Mouse (Mus musculus): ENCODE results near the gene Dis3l2.

Gene Dis3l2

GRCm38 (mm10) chr1:86733160-86733821 lies 29.7 kb downstream of the Dis3l2 start:
- no peak for DNase-seq (ENCODE audit: low read depth, low spot score)

- no peak for DNase-seq (ENCODE audit: low read depth, low spot score)
These were observed 32.8 kb downstream of the Dis3l2 start for GRCm38 (mm10) chr1:86736414-86736813.

DNA sequence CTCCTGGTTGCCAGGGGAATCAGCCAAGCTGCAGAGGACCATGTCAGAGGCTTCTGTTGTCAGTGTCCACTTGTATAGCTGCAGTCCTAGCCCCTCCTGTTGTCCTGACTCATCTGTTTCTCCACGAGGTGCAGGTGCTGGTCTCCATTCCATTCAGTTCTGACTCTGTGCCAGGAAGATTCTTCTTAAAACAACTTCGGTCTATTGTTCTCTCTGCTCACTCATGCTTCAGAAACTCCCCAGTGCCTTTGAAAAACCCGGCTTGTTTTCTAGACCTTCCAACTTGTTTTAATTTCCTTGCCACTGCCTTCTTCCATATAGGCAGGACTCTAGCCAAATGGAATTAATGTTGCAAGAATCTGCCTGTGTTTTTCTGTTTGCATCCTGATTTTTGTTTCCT lies 39.3 kb downstream of the Dis3l2 start:
- DNase-seq (ENCODE audit: low read depth, low spot score): peak; percentile 20

GRCm38 (mm10) chr1:86747034-86747433 lies 43.4 kb downstream of the Dis3l2 start:
- DNase-seq (ENCODE audit: low read depth, low spot score): no peak

DNA sequence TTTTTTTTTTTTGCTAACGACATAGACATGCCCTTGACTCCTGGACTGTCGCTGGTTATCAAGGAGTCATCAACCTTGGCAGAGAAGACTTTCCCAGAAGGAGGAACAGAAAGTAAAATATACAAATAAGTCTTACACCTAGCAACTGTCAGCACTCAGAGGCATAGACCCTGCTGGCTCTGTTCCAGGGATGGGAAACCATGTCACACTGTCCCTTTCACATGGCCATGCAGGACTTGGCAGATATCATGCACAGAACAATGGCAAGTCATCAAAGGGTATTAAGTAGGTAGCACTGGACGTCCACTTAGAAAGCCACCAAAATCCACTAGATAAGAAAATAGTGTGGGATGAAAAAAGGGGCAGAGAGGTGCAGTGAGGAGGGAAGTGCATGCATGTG lies 46.5 kb downstream of the Dis3l2 start:
- no peak for DNase-seq (ENCODE audit: low read depth, low spot score)

- no peak for DNase-seq (ENCODE audit: low read depth, low spot score)
These were observed 49.8 kb downstream of the Dis3l2 start for GRCm38 (mm10) chr1:86753416-86753815.

DNA sequence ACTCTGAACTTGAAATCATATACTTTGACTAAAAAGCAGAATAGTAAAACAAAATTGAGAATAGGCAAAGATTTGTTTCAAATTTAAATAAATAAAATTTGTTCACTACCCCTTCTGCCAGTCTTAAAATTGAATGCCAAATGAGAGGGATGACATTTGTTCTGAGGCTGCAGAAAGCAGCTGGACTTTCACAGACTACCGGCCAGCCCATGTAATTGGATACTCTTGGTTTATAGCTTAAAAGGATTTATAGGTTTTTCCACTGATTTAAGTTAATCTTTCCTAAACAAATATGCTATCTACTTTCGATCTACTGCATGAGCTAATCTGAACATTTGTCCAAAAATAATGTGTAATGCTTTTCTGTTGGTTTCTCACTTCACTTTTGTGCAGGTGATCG lies 50.7 kb downstream of the Dis3l2 start:
- DNase-seq (ENCODE audit: low read depth, low spot score): no peak

DNA sequence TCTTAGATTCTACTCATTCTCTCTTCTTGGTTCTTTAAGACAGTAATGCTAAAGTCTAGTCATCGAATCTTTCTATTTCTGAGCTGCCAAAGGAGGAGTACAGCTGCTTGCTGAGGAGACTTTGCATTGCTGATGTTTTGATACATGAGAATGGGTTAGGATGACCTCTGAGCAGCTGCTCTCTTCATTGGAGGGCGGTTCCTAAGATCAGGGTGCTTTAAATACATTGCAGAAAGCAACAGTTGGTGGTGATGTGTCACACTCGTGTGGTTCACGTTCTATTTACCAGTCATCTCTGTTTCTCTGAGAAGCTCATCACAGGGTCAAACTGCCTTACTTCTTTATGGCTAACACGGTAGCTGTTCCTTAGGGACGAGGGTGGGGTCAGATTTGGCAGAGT lies 54.5 kb downstream of the Dis3l2 start:
- no peak for DNase-seq (ENCODE audit: low read depth, low spot score)

- no peak for DNase-seq (ENCODE audit: low read depth, low spot score)
These were observed 58.6 kb downstream of the Dis3l2 start for GRCm38 (mm10) chr1:86762161-86762560.

DNA sequence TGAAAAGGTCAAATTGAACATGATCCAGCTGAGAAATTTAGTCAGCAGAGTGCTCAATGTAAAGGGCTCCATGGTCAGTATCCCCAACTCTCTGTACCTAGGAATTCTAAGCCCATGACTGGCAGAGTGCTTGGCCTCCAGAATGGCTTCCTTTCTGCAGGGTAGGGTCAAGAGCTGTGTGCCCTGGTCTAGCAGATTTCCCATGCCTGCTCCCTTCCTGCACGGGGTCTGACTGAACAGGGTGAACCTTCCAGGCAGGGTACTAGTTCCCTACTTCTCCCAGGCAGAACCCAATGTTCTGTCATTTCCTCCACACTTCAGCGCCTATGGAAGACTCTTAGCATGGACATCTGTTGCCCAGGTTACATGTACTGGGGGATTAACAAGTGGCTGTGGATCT lies 97.6 kb downstream of the Dis3l2 start:
- no peak for DNase-seq (ENCODE audit: low read depth, low spot score)

GRCm38 (mm10) chr1:86811756-86812155 lies 108.1 kb downstream of the Dis3l2 start:
- no peak for DNase-seq (ENCODE audit: low read depth, low spot score)

DNA sequence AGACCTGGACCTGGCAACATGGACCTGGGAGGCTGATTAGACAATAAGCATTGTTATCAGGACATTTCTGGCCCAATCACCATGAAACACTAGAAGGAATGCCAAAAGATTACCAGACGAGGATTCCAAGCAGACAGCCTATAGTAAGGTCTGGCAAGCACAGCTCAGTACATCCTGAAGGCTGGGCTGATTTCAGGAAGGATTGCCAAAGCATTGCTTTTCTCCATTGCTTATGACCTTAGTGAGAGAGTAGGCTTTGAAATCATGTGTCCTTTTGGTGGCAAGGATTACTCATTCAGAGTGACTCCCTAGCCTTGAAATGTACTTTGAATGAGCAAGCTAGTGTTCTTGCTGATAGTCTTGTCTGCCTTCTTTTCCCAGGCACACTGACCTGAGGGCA lies 118.7 kb downstream of the Dis3l2 start:
- DNase-seq (ENCODE audit: low read depth, low spot score): peak; percentile 46

- no peak for DNase-seq (ENCODE audit: low read depth, low spot score)
These were observed 130.9 kb downstream of the Dis3l2 start for GRCm38 (mm10) chr1:86834351-86834987.

DNA sequence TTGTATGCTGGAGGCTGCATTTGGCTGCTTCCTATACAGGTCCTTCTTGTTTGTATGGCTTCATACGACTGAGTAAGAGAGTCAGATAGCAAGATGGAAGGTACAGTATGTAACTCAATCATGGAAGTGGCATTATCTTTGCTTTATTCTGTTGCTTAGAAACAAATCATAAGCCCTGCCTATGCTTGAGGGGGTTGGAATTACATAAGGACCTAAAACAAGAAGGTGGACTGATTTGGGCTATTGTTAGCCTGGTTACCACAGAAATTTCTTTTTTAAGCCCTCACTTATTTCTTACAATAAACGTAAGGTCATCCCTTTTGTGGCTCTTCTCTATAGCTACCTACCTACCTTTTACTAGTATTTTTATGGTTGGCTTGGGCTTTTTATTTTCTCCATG lies 131.4 kb downstream of the Dis3l2 start:
- no peak for DNase-seq (ENCODE audit: low read depth, low spot score)

DNA sequence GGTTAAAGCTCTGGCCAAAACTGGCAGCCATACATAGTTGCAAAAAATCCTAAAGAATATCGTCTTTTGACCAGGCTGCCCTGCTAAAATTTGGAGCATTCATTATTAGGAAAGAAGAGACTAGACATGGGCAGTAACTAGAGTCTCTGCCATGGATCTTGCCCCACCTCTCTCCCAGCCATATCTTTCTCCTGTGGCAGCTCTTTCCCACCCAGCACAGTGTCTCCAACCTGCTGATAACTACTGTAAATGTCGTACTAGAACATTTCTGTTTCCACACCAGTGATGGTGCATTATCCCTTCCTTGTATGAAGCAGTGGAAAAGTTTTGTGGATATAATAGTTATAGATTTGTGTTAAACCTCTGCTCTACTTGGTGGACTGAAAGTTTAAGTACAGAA lies 147.1 kb downstream of the Dis3l2 start:
- no peak for DNase-seq (ENCODE audit: low read depth, low spot score)

DNA sequence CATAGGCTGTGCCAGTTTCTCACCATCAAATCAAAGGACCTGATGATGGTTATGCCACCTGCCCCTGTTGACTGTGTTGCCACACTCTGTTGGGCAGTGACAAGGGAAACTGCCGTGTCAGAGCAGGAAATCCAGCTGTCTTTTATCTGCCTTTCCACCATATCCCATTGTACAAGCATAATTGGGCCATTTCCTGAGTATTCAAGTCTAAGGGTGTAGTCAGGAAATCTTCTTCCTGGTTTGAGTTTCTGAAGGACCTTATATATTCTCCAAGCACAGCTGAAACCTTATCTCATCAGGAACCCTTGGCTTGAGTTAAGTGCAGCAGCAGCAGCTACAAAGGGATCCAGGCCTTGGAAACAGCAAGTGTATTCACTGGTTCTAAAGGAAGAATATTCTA lies 155.3 kb downstream of the Dis3l2 start:
- DNase-seq (ENCODE audit: low read depth, low spot score): no peak

- DNase-seq (ENCODE audit: low read depth, low spot score): no peak
These were observed 155.8 kb downstream of the Dis3l2 start for GRCm38 (mm10) chr1:86859371-86859770.

GRCm38 (mm10) chr1:86873745-86874144 lies 170.1 kb downstream of the Dis3l2 start:
- no peak for DNase-seq (ENCODE audit: low read depth, low spot score)

- no peak for DNase-seq (ENCODE audit: low read depth, low spot score)
These were observed 175.1 kb downstream of the Dis3l2 start for GRCm38 (mm10) chr1:86878743-86879142.

DNA sequence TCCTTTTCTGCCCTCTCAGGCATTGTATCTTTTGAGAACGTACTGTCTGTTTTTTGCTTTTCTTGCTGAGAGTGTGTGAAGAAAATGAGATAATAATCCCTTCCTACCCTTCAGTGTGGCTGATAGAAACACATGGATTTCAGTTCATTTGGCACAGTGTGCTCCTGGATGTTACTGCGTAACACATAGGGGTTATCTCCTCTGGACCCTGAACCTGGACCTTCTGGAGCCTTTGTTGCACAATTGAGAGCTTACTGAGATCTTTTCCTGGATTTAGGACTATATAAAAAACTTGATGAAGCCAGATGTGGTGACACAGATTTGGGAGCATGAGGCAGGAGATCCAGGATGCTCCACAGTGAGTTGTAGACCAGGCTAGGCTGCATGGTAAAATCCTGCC lies 175.9 kb downstream of the Dis3l2 start:
- DNase-seq (ENCODE audit: low read depth, low spot score): no peak

DNA sequence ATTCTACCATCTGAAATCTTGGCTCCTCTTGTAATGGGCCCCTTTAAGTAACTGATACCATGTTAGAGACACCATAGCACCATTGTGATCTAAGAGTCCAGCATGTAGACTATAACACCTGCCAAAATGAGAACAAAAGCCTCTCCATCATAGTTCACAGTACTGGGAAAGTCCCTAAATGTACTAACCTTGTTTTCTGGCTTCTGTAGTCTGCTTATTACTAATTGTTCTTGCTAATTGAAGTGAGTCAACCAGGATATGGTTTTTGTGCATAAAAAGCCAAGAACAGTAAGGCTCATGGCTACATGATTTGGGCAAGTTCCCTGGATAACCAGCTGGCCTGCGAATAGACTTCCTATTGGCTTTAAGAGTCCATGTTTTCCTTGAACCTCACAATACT lies 183.5 kb downstream of the Dis3l2 start:
- DNase-seq (ENCODE audit: low read depth, low spot score): no peak

DNA sequence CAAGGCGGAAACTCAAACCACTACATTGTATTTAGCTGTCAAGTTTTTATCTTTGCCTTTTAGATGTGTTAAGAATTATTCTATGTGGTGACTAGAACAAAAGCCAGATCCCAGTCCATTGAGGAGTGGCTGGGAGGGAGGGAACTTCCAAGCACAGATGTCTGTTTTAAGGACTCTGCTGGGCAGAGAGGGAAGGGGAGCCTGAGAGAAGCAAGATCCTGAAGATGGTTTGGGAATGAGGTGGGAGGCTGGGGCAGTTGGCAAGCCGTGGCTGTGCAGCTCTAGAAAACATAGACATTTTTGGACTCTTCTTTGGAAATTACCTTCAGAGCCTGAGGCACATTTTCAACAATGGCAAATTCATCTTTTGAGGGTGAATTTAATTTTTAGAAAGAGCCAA lies 208.9 kb downstream of the Dis3l2 start:
- DNase-seq (ENCODE audit: low read depth, low spot score): no peak

- DNase-seq (ENCODE audit: low read depth, low spot score): no peak
These were observed 210.3 kb downstream of the Dis3l2 start for GRCm38 (mm10) chr1:86913896-86914295.

GRCm38 (mm10) chr1:86914697-86915096 lies 211.1 kb downstream of the Dis3l2 start:
- DNase-seq (ENCODE audit: low read depth, low spot score): peak; percentile 7
